22 mouse cellular contexts compared by ENCODE assay signal in the genomic region with DNA sequence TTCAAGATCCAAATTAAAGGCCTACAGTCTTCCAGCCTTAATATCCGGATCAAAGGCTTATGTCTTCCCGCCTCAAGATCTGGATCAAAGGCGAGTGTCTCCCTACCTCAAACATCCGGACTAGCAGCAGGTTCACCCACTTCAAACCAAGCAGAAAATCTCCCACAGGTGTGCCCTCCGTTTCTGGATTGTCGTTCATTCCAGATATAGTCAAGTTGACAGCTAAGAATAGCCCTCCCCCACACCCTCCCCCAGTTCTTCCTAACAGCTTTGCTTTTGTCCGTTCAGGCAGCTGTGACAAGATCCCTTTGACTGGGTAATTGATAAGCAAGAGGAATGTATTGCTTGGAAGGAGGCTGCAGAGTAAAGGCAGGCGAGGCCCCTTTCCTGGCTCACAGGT.
DNase-seq lines count a peak whose midpoint lies in the region; ATAC-seq and TF ChIP-seq lines count a peak whose summit lies in the region.
"Had no signal": no experiment of that assay in that cellular context is flagged by ENCODE, and none has a peak within 500 bp of the region (broad histone marks: within the 10 kb centered on the region; RNA-seq: fewer than 3 reads in every experiment).

No protein-coding gene starts in this region.

- 50% methylated on average over 8 of the region's 8 CpGs for WGBS in heart, adult 2 months
- 24% methylated on average over 8 of the region's 8 CpGs for WGBS in lung, embryonic 14.5 days
- 58% methylated on average over 8 of the region's 8 CpGs for WGBS in thymus, adult 2 months

- no peak for DNase-seq in heart, adult 2 months
- no peak for DNase-seq in heart, postnatal 4 days
- DNase-seq in lung, embryonic 14.5 days = peak; percentile 32
- no peak for DNase-seq in lung, postnatal 25 days (ENCODE audit: low spot score)
- DNase-seq in thymus, postnatal 4 days = peak; percentile 47
- DNase-seq in thymus, adult 2 months = no peak
- no peak for DNase-seq in layer of hippocampus, postnatal 36 days
- DNase-seq: adrenal gland, postnatal 36 days; cerebellum, adult 18-20 months; cerebellum, postnatal 25 days; gastrocnemius, postnatal 25 days; kidney, postnatal 36 days; liver, embryonic 13.5 days; right cerebral cortex, postnatal 14 days; spleen, adult 18-20 months had no signal

- TF ChIP-seq POLR2A in heart, adult 2 months (IDR thresholded peaks at IDR 0.05; ENCODE audit: insufficient read depth, low read depth, low read length) = no peak
- no peak for TF ChIP-seq POLR2A in thymus, adult 2 months (IDR thresholded peaks at IDR 0.05; ENCODE audit: control insufficient read depth, extremely low read depth, insufficient read depth, low read length, poor library complexity)

- H3K9ac ChIP-seq in heart, adult 2 months (ENCODE audit: low read depth, low read length) = no peak overlapping the region
- H3K9ac ChIP-seq in lung, embryonic 14.5 days = no peak overlapping the region
- H3K9ac ChIP-seq: hindbrain, embryonic 15.5 days; intestine, embryonic 15.5 days; limb, embryonic 13.5 days; liver, embryonic 13.5 days; midbrain, embryonic 15.5 days had no signal

- intact Hi-C loops in heart, adult 2 months (cut with DNase I) = loop anchor here (5.0 kb wide), 3 partner anchors 43 to 168 kb away; no protein-coding TSS in a partner anchor

- H3K36me3 ChIP-seq in heart, adult 2 months (ENCODE audit: control insufficient read depth, insufficient read depth, low read length) = no peaks in the 10 kb centered on the region
- H3K36me3 ChIP-seq in lung, embryonic 14.5 days (ENCODE audit: insufficient read depth) = no peaks in the 10 kb centered on the region
- H3K36me3 ChIP-seq in thymus, adult 2 months (ENCODE audit: control insufficient read depth, insufficient read depth, low read length) = no peaks in the 10 kb centered on the region
- H3K36me3 ChIP-seq: hindbrain, embryonic 15.5 days; intestine, embryonic 15.5 days; limb, embryonic 13.5 days; liver, embryonic 13.5 days; midbrain, embryonic 15.5 days had no signal

- no peaks in the 10 kb centered on the region for H3K27me3 ChIP-seq in heart, adult 2 months (ENCODE audit: control insufficient read depth, insufficient read depth, low read length)
- H3K27me3 ChIP-seq in lung, embryonic 14.5 days (ENCODE audit: insufficient read depth, low read length) = no peaks in the 10 kb centered on the region
- H3K27me3 ChIP-seq in thymus, adult 2 months (ENCODE audit: control insufficient read depth, insufficient read depth, low read length) = no peaks in the 10 kb centered on the region
- H3K27me3 ChIP-seq: hindbrain, embryonic 15.5 days; intestine, embryonic 15.5 days; limb, embryonic 13.5 days; liver, embryonic 13.5 days; midbrain, embryonic 15.5 days had no signal

- H3K4me1 ChIP-seq in heart, adult 2 months (ENCODE audit: control insufficient read depth, insufficient read depth, low read length) = peaks cover 13% of the 10 kb centered on the region
- H3K4me1 ChIP-seq in lung, embryonic 14.5 days (ENCODE audit: insufficient read depth) = peaks cover 30% of the 10 kb centered on the region
- H3K4me1 ChIP-seq in thymus, adult 2 months (replicated peaks; ENCODE audit: control insufficient read depth, insufficient read depth, low read length) = peaks cover 44% of the 10 kb centered on the region

- peak overlapping the region; percentile 51; the same call in 1 of the 2 replicates for H3K27ac ChIP-seq in heart, adult 2 months
- 0 out of 2 replicates have a peak overlapping the region, but pooled peaks have one; percentile 14 for H3K27ac ChIP-seq in lung, embryonic 14.5 days (ENCODE audit: low read depth)
- H3K27ac ChIP-seq in thymus, adult 2 months (ENCODE audit: control insufficient read depth, insufficient read depth, low read length) = no peak overlapping the region
- H3K27ac ChIP-seq: hindbrain, embryonic 15.5 days; intestine, embryonic 15.5 days; limb, embryonic 13.5 days; liver, embryonic 13.5 days; midbrain, embryonic 15.5 days had no signal

- H3K9me3 ChIP-seq in lung, embryonic 14.5 days (ENCODE audit: low read depth, low read length) = no peaks in the 10 kb centered on the region
- H3K9me3 ChIP-seq: hindbrain, embryonic 15.5 days; intestine, embryonic 15.5 days; limb, embryonic 13.5 days; liver, embryonic 13.5 days; midbrain, embryonic 15.5 days had no signal

- no peaks in the 10 kb centered on the region for H3K79me2 ChIP-seq in heart, adult 2 months (replicated peaks; ENCODE audit: control insufficient read depth, insufficient read depth, low read length)

- no peak for TF ChIP-seq EP300 in heart, adult 2 months (IDR thresholded peaks at IDR 0.05; ENCODE audit: insufficient read depth, low read depth, low read length)

- H3K4me2 ChIP-seq in lung, embryonic 14.5 days = no peak overlapping the region
- H3K4me2 ChIP-seq: hindbrain, embryonic 15.5 days; intestine, embryonic 15.5 days; limb, embryonic 13.5 days; liver, embryonic 13.5 days; midbrain, embryonic 15.5 days had no signal

- TF ChIP-seq CTCF in heart, adult 2 months (IDR thresholded peaks at IDR 0.05) = no peak
- no peak for TF ChIP-seq CTCF in lung, embryonic 14.5 days (IDR thresholded peaks at IDR 0.05; ENCODE audit: low read depth)
- TF ChIP-seq CTCF in thymus, adult 2 months (IDR thresholded peaks at IDR 0.05; ENCODE audit: borderline replicate concordance, control insufficient read depth, extremely low read depth, insufficient read depth, low read length, poor library complexity) = no peak

- no peak for ATAC-seq in lung, embryonic 14.5 days (ENCODE audit: insufficient read depth)
- ATAC-seq: forebrain, embryonic 16.5 days; intestine, embryonic 15.5 days; lung, postnatal 0 days; midbrain, embryonic 15.5 days had no signal

- H3K4me3 ChIP-seq in heart, adult 2 months = no peak overlapping the region
- no peak overlapping the region for H3K4me3 ChIP-seq in lung, embryonic 14.5 days (ENCODE audit: low read depth, low read length)
- no peak overlapping the region for H3K4me3 ChIP-seq in thymus, adult 2 months (ENCODE audit: control insufficient read depth, insufficient read depth, low read length)
- H3K4me3 ChIP-seq: hindbrain, embryonic 15.5 days; intestine, embryonic 15.5 days; limb, embryonic 13.5 days; liver, embryonic 13.5 days; midbrain, embryonic 15.5 days; myocyte had no signal

Comparison
In these comparisons a context has a peak if more than half of its experiments do, and no peak if none do; other contexts are left out.
1. DNase-seq: peak in lung, embryonic 14.5 days (single experiment) and thymus, postnatal 4 days (single experiment); none in heart, adult 2 months (0 of 2), heart, postnatal 4 days (single experiment), lung, postnatal 25 days (single experiment), thymus, adult 2 months (single experiment) and layer of hippocampus, postnatal 36 days (0 of 2).